Mouse (Mus musculus) splenic B cell, adult 2 months (primary cell): ENCODE measurements around the gene Cdk9.

Experiments
- DNase-seq: peaks from one replicate; pipeline ENCODE4 v3.0.0-alpha.2; 2011; ENCODE audit warnings: low read depth, low spot score
- H3K27me3 ChIP-seq: 2 replicates; pipeline ENCODE4 v1.6.1; 2012; ENCODE audit warnings: mild to moderate bottlenecking, low read length, moderate library complexity, mixed read lengths; ENCODE audit not compliant: control insufficient read depth, poor library complexity, insufficient read depth, severe bottlenecking
- H3K36me3 ChIP-seq: 2 replicates; pipeline ENCODE4 v1.6.1; 2012; ENCODE audit warnings: mild to moderate bottlenecking, low read length, moderate library complexity, mixed read lengths; ENCODE audit not compliant: control insufficient read depth, poor library complexity, insufficient read depth, severe bottlenecking

Cdk9 gene

GRCm38 (mm10) chr2:32705018-32705417 is 7.9 kb downstream of the Cdk9 start:
- H3K27me3 ChIP-seq, result no peaks in the 10 kb centered on the region
- no peak for DNase-seq

GRCm38 (mm10) chr2:32704021-32704421 is 8.9 kb downstream of the Cdk9 start, which contains the start of gene Fpgs:
Fpgs (minus strand) TSS chr2:32704145.
- DNase-seq, result no peak
- no peaks in the 10 kb centered on the region for H3K27me3 ChIP-seq
- peaks cover 12% of the 10 kb centered on the region for H3K36me3 ChIP-seq

More at GRCm38 (mm10) chr2:32705018-32705417, 7.9 kb downstream of the Cdk9 start:
- peaks cover 20% of the 10 kb centered on the region for H3K36me3 ChIP-seq

- no peak for DNase-seq
- Histone ChIP-seq H3K27me3 (no peaks in the 10 kb centered on the region), H3K36me3 (peaks cover 9% of the 10 kb centered on the region)
These were observed 9.8 kb downstream of the Cdk9 start for GRCm38 (mm10) chr2:32703046-32703445.

GRCm38 (mm10) chr2:32700966-32701743 is 11.7 kb downstream of the Cdk9 start:
- DNase-seq, result no peak
- Histone ChIP-seq H3K36me3 (peaks cover 7% of the 10 kb centered on the region), H3K27me3 (no peaks in the 10 kb centered on the region)

GRCm38 (mm10) chr2:32699680-32700079 is 13.2 kb downstream of the Cdk9 start:
- Histone ChIP-seq H3K27me3 (no peaks in the 10 kb centered on the region), H3K36me3 (peaks cover 2% of the 10 kb centered on the region; the same call in 1 of the 2 replicates)
- DNase-seq, result no peak

- no peak for DNase-seq
- Histone ChIP-seq H3K27me3 (no peaks in the 10 kb centered on the region), H3K36me3 (no peaks in the 10 kb centered on the region)
These were observed 18.2 kb downstream of the Cdk9 start for GRCm38 (mm10) chr2:32694691-32695090.

- peak; percentile 98 for DNase-seq
- Histone ChIP-seq H3K27me3 (no peaks in the 10 kb centered on the region), H3K36me3 (no peaks in the 10 kb centered on the region)
These were observed 19.0 kb downstream of the Cdk9 start for GRCm38 (mm10) chr2:32693823-32694411.

- no peaks in the 10 kb centered on the region for H3K27me3 ChIP-seq
- DNase-seq, result no peak
These were observed 19.6 kb downstream of the Cdk9 start for GRCm38 (mm10) chr2:32693282-32693681.

GRCm38 (mm10) chr2:32692496-32692895 is 20.4 kb downstream of the Cdk9 start:
- 0 out of 2 replicates have a peak, but pooled peaks cover 1% of the 10 kb centered on the region for H3K36me3 ChIP-seq
- no peak for DNase-seq
- H3K27me3 ChIP-seq, result no peaks in the 10 kb centered on the region

More at GRCm38 (mm10) chr2:32693282-32693681, 19.6 kb downstream of the Cdk9 start:
- H3K36me3 ChIP-seq, result no peaks in the 10 kb centered on the region

- 0 out of 2 replicates have a peak, but pooled peaks cover 4% of the 10 kb centered on the region for H3K36me3 ChIP-seq
- no peaks in the 10 kb centered on the region for H3K27me3 ChIP-seq
- DNase-seq, result no peak
These were observed 21.8 kb downstream of the Cdk9 start for GRCm38 (mm10) chr2:32691041-32691440.

GRCm38 (mm10) chr2:32689420-32689819 is 23.5 kb downstream of the Cdk9 start:
- 0 out of 2 replicates have a peak, but pooled peaks cover 6% of the 10 kb centered on the region for H3K36me3 ChIP-seq
- no peaks in the 10 kb centered on the region for H3K27me3 ChIP-seq
- DNase-seq, result peak; percentile 96

- Histone ChIP-seq H3K27me3 (no peaks in the 10 kb centered on the region), H3K36me3 (0 out of 2 replicates have a peak, but pooled peaks cover 6% of the 10 kb centered on the region)
- DNase-seq, result no peak
These were observed 25.3 kb downstream of the Cdk9 start for GRCm38 (mm10) chr2:32687562-32687961.

GRCm38 (mm10) chr2:32686640-32687039 is 26.2 kb downstream of the Cdk9 start:
- H3K27me3 ChIP-seq, result no peaks in the 10 kb centered on the region
- no peak for DNase-seq

GRCm38 (mm10) chr2:32685807-32686206 is 27.1 kb downstream of the Cdk9 start:
- Histone ChIP-seq H3K27me3 (no peaks in the 10 kb centered on the region), H3K36me3 (0 out of 2 replicates have a peak, but pooled peaks cover 6% of the 10 kb centered on the region)
- DNase-seq, result no peak

More at GRCm38 (mm10) chr2:32686640-32687039, 26.2 kb downstream of the Cdk9 start:
- H3K36me3 ChIP-seq, result 0 out of 2 replicates have a peak, but pooled peaks cover 6% of the 10 kb centered on the region
